Mouse (Mus musculus) MEL (cell line): ENCODE results near the gene Apol7a. TPM values are rescaled to one million over a fixed set of nuclear protein-coding genes. Genes with fewer than 3 reads are reported as not detected.

Experiments used
- polyA plus RNA-seq, 2 experiments: library from polyadenylated mRNA; stranded (reverse) in 1 of 2; unstranded in 1 of 2; fragments of >175 nt in 1 of 2; fragments of >200 nt in 1 of 2; gene quantifications; 2 replicates each; pipeline versions ENCODE4 v1.2.1 to v1.2.4; 2012; ENCODE audit warnings: low replicate concordance in 2 of 2, low read depth in 1 of 2; ENCODE audit not compliant: insufficient read length in 2 of 2, insufficient read depth in 1 of 2, missing spikeins in 1 of 2
- total RNA-seq: library from RNA; depleted of rRNA; stranded (reverse); fragments of 300-350 nt; gene quantifications from 2 replicates; pipeline ENCODE4 v1.2.3, GENCODE M21; 2012; rRNA removed

Apol7a gene
- total and polyA plus RNA-seq, 3 experiments = not detected

Other genes starting within 250 kb of the Apol7a start
- gene Rbfox2, start 92.1 kb downstream of the Apol7a start, total RNA-seq = 3.4 and 4.0 TPM in 2 replicates
- gene Rbfox2, start 92.1 kb downstream of the Apol7a start, polyA plus RNA-seq = 1 to 10 TPM in 1 of 2 experiments, not detected in 1; 6.0 TPM
- not detected in 2 replicates for gene Apol9a, start 12.0 kb upstream of the Apol7a start, total RNA-seq
- gene Apol9a, start 12.0 kb upstream of the Apol7a start, polyA plus RNA-seq = not detected
- not detected in 2 replicates for gene Apol7b, start 48.4 kb upstream of the Apol7a start, total RNA-seq
- not detected for gene Apol7b, start 48.4 kb upstream of the Apol7a start, polyA plus RNA-seq
- gene Apol10a, start 77.9 kb upstream of the Apol7a start, total RNA-seq = not detected in 2 replicates
- gene Apol10a, start 77.9 kb upstream of the Apol7a start, polyA plus RNA-seq = not detected
- gene Apol11a, start 109.2 kb upstream of the Apol7a start, total RNA-seq = 0.12 TPM in 1 of 2 replicates, not detected in the other
- gene Apol11a, start 109.2 kb upstream of the Apol7a start, polyA plus RNA-seq = not detected
- not detected in 2 replicates for gene Apol7c, start 134.2 kb upstream of the Apol7a start, total RNA-seq
- not detected for gene Apol7c, start 134.2 kb upstream of the Apol7a start, polyA plus RNA-seq
- gene 1700025B11Rik, start 162.8 kb upstream of the Apol7a start, total RNA-seq = not detected in 2 replicates
- gene 1700025B11Rik, start 162.8 kb upstream of the Apol7a start, polyA plus RNA-seq = not detected
- 0.07 and 0.08 TPM in 2 replicates for gene Apol10b, start 197.0 kb upstream of the Apol7a start, total RNA-seq
- under 1 TPM in 1 of 2 experiments, not detected in 1; 0.19 TPM for gene Apol10b, start 197.0 kb upstream of the Apol7a start, polyA plus RNA-seq
- gene Gm36245, start 200.1 kb upstream of the Apol7a start, total RNA-seq = not detected in 2 replicates
- not detected for gene Gm36245, start 200.1 kb upstream of the Apol7a start, polyA plus RNA-seq
- 0.52 and 1.3 TPM in 2 replicates for gene Apol11b, start 244.2 kb upstream of the Apol7a start, total RNA-seq
- gene Apol11b, start 244.2 kb upstream of the Apol7a start, polyA plus RNA-seq = under 1 TPM in 1 of 2 experiments, not detected in 1; 0.39 TPM